Mouse (Mus musculus): Measurements from ENCODE around the gene 4931417E11Rik. TPM values are rescaled to one million over a fixed set of nuclear protein-coding genes. Genes with fewer than 3 reads are reported as not detected.

The 4931417E11Rik gene
- polyA plus RNA-seq (2015; fragmentation: Nextera tagmentation; extraction: Ambion mirVana): not detected in 2 replicates

- Histone ChIP-seq H3K27ac (no peak within 1 kb of the TSS), H3K9me3 (no peaks in the 10 kb centered on the region), H3K9ac (no peak within 1 kb of the TSS), H3K4me2 (no peak within 1 kb of the TSS), H3K36me3 (no peaks in the 10 kb centered on the region), H3K27me3 (replicated peaks) (no peaks in the 10 kb centered on the region), H3K4me3 (replicated peaks) (no peak within 1 kb of the TSS), H3K4me1 (no peaks in the 10 kb centered on the region)
- WGBS: 88% methylated on average over 8 of the region's 8 CpGs
- ATAC-seq (ENCODE audit: insufficient read depth, low FRiP score, low read depth): no peak
These were observed at the start of gene 4931417E11Rik for GRCm38 (mm10) chr6:73469567-73469966. TSS of gene 4931417E11Rik (minus strand) at chr6:73469667.

DNA sequence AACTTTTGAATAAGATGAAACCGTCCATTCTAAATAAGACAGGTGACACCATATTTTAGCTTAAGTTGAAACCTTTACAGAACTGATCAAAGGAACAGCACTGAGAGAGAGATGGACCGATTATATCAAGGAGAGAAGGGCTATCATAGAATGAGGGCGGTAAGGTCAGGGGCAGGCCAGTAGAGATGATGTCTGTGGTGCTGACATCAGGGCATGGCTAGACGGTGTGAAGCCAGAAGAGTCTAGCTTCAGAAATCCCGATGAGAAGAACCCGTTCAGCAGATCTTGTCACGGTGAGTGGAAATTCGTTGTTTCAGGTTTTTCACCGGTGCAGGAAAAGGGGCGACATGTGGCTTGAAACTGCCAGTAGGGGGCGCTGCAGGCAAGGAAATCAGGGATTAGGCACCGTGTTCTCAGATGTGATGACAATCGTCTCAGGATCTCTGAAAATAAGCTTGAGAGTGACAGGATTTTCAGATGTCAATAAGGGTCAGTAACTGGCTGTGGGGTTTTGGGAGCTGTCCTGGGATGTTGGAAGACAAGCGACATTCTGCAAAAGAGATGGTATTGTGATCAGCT lies 48.4 kb upstream of the 4931417E11Rik start:
- Histone ChIP-seq H3K27ac (no peak overlapping the region), H3K4me3 (replicated peaks) (no peak overlapping the region), H3K36me3 (no peaks in the 10 kb centered on the region), H3K9me3 (no peaks in the 10 kb centered on the region), H3K9ac (no peak overlapping the region), H3K4me2 (no peak overlapping the region), H3K27me3 (replicated peaks) (no peaks in the 10 kb centered on the region), H3K4me1 (no peaks in the 10 kb centered on the region)
- ATAC-seq (ENCODE audit: insufficient read depth, low FRiP score, low read depth): no peak
- WGBS: 30% methylated on average over 14 of the region's 14 CpGs

- no peak overlapping the region for H3K9ac ChIP-seq
- ATAC-seq (ENCODE audit: insufficient read depth, low FRiP score, low read depth): no peak
- H3K9me3 ChIP-seq: no peaks in the 10 kb centered on the region
- no peak overlapping the region for H3K4me3 ChIP-seq (replicated peaks)
- H3K4me1 ChIP-seq: no peaks in the 10 kb centered on the region
- H3K27ac ChIP-seq: no peak overlapping the region
- no peak overlapping the region for H3K4me2 ChIP-seq
- H3K36me3 ChIP-seq: no peaks in the 10 kb centered on the region
- 26% methylated on average over 1 of the region's 1 CpGs for WGBS
- no peaks in the 10 kb centered on the region for H3K27me3 ChIP-seq (replicated peaks)
These were observed 43.4 kb upstream of the 4931417E11Rik start for GRCm38 (mm10) chr6:73512907-73513306.

DNA sequence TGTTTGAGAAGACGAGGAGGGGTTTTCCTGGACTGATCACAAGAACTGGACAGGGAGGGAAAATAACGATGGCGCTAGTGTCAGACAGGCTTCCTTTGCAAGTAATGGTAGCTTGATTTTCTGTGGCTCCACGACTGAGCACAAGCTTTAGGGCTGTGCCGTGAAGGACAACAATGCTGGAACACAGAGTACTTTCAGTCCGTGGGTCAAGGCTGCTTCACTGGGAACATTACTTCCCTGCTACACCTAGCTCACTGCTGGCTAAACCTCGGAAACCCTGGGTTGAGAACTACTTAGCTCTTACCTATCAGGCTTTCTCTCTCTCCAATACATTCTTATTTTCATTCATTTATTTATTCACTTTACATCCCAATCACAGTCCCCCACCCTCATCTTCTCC lies 30.2 kb upstream of the 4931417E11Rik start:
- 87% methylated on average over 7 of the region's 7 CpGs for WGBS
- H3K9ac ChIP-seq: no peak overlapping the region
- ATAC-seq (ENCODE audit: insufficient read depth, low FRiP score, low read depth): no peak

DNA sequence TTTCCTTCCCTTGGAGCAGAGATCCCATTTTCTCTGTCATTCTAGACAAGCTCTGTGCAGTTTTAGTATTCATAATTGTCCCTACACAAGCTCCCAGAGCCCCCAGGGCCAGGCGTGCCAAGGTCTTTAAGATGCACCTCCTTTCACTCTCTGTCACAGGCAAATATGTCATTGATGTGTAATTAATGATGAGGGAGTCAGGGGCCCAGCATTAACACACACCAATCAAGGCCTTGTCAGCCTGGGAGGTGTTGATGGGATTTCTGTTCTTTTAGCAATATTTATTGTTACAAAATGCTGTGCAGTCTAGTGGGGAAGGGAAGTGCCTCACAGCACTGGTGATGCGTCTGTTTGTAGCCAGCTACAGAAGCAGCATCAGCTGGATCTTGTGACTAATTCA lies 27.9 kb upstream of the 4931417E11Rik start:
- ATAC-seq (ENCODE audit: insufficient read depth, low FRiP score, low read depth): no peak
- 41% methylated on average over 2 of the region's 2 CpGs for WGBS
- H3K27me3 ChIP-seq (replicated peaks): no peaks in the 10 kb centered on the region

More for the DNA sequence above, 30.2 kb upstream of the 4931417E11Rik start:
- Histone ChIP-seq H3K4me2 (no peak overlapping the region), H3K36me3 (no peaks in the 10 kb centered on the region), H3K27me3 (replicated peaks) (no peaks in the 10 kb centered on the region), H3K27ac (no peak overlapping the region), H3K4me1 (no peaks in the 10 kb centered on the region), H3K4me3 (replicated peaks) (no peak overlapping the region), H3K9me3 (no peaks in the 10 kb centered on the region)

DNA sequence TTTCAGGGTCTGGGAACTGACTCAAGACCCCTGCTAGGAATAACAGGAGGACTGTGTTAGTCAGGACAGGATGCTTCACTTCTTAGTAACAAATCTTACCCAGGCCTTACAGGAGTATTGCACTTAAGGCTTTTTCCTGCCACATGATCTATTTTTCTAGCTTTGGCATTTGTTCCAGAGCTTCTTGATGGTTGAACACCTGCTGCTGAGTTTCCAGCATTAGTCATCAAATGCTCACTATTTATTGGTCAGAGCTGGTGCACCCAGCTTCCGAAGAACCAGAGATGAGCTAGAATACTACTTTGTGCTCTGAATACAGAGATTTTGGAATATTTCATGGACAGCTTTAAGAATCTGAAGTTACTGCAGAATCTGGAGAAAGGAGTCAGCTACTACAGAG lies 21.1 kb upstream of the 4931417E11Rik start:
- ATAC-seq (ENCODE audit: insufficient read depth, low FRiP score, low read depth): no peak
- H3K4me3 ChIP-seq (replicated peaks): no peak overlapping the region
- no peak overlapping the region for H3K9ac ChIP-seq
- WGBS: 93% methylated on average over 1 of the region's 1 CpGs
- H3K9me3 ChIP-seq: no peaks in the 10 kb centered on the region
- H3K4me2 ChIP-seq: no peak overlapping the region
- H3K27ac ChIP-seq: no peak overlapping the region
- H3K4me1 ChIP-seq: no peaks in the 10 kb centered on the region
- H3K36me3 ChIP-seq: no peaks in the 10 kb centered on the region
- no peaks in the 10 kb centered on the region for H3K27me3 ChIP-seq (replicated peaks)

More for the DNA sequence above, 27.9 kb upstream of the 4931417E11Rik start:
- Histone ChIP-seq H3K36me3 (no peaks in the 10 kb centered on the region), H3K27ac (no peak overlapping the region), H3K4me3 (replicated peaks) (no peak overlapping the region), H3K4me2 (no peak overlapping the region), H3K4me1 (no peaks in the 10 kb centered on the region), H3K9me3 (no peaks in the 10 kb centered on the region), H3K9ac (no peak overlapping the region)

DNA sequence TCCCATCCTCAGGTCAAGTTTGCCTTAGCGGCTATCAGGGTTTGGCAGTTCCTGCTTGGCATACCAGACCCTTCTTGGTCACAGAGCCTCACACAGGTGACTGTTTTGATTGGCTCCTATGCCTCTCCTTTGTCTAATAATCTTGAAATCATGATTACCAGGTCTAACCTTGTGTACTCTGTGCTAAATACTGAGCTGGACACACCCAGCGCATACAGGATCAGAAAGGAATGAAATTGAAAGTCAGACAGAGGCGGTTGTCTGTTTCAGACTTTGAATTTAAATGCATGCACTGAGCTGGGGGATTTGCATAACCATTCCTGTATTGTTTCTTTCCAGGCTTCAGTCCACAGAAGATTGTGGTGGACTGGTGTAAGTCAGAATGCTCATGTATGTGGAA lies 16.1 kb upstream of the 4931417E11Rik start:
- H3K4me1 ChIP-seq: no peaks in the 10 kb centered on the region
- no peak overlapping the region for H3K27ac ChIP-seq
- no peak overlapping the region for H3K4me2 ChIP-seq
- H3K9ac ChIP-seq: no peak overlapping the region
- no peaks in the 10 kb centered on the region for H3K36me3 ChIP-seq
- ATAC-seq (ENCODE audit: insufficient read depth, low FRiP score, low read depth): no peak
- WGBS: 76% methylated on average over 3 of the region's 3 CpGs
- no peaks in the 10 kb centered on the region for H3K27me3 ChIP-seq (replicated peaks)
- H3K4me3 ChIP-seq (replicated peaks): no peak overlapping the region
- H3K9me3 ChIP-seq: no peaks in the 10 kb centered on the region

GRCm38 (mm10) chr6:73466084-73466483 lies 3.4 kb downstream of the 4931417E11Rik start:
- no peak overlapping the region for H3K4me2 ChIP-seq
- H3K27ac ChIP-seq: no peak overlapping the region
- H3K4me3 ChIP-seq (replicated peaks): no peak overlapping the region
- H3K27me3 ChIP-seq (replicated peaks): no peaks in the 10 kb centered on the region
- H3K9ac ChIP-seq: no peak overlapping the region
- H3K4me1 ChIP-seq: no peaks in the 10 kb centered on the region
- WGBS: 63% methylated on average over 3 of the region's 3 CpGs
- H3K9me3 ChIP-seq: no peaks in the 10 kb centered on the region
- no peak for ATAC-seq (ENCODE audit: insufficient read depth, low FRiP score, low read depth)
- no peaks in the 10 kb centered on the region for H3K36me3 ChIP-seq

GRCm38 (mm10) chr6:73462543-73462942 lies 6.9 kb downstream of the 4931417E11Rik start:
- no peak for ATAC-seq (ENCODE audit: insufficient read depth, low FRiP score, low read depth)
- H3K27me3 ChIP-seq (replicated peaks): no peaks in the 10 kb centered on the region
- 64% methylated on average over 5 of the region's 5 CpGs for WGBS
- H3K4me2 ChIP-seq: no peak overlapping the region
- H3K9ac ChIP-seq: no peak overlapping the region
- no peak overlapping the region for H3K27ac ChIP-seq
- no peak overlapping the region for H3K4me3 ChIP-seq (replicated peaks)
- H3K4me1 ChIP-seq: no peaks in the 10 kb centered on the region
- no peaks in the 10 kb centered on the region for H3K9me3 ChIP-seq
- no peaks in the 10 kb centered on the region for H3K36me3 ChIP-seq

GRCm38 (mm10) chr6:73433912-73434311 lies 35.6 kb downstream of the 4931417E11Rik start:
- 30% methylated on average over 3 of the region's 3 CpGs for WGBS
- Histone ChIP-seq H3K4me2 (no peak overlapping the region), H3K4me3 (replicated peaks) (no peak overlapping the region), H3K27ac (no peak overlapping the region), H3K36me3 (no peaks in the 10 kb centered on the region), H3K9me3 (no peaks in the 10 kb centered on the region), H3K9ac (no peak overlapping the region), H3K27me3 (replicated peaks) (no peaks in the 10 kb centered on the region), H3K4me1 (0 out of 2 replicates have a peak, but pooled peaks cover 1% of the 10 kb centered on the region)
- no peak for ATAC-seq (ENCODE audit: insufficient read depth, low FRiP score, low read depth)

DNA sequence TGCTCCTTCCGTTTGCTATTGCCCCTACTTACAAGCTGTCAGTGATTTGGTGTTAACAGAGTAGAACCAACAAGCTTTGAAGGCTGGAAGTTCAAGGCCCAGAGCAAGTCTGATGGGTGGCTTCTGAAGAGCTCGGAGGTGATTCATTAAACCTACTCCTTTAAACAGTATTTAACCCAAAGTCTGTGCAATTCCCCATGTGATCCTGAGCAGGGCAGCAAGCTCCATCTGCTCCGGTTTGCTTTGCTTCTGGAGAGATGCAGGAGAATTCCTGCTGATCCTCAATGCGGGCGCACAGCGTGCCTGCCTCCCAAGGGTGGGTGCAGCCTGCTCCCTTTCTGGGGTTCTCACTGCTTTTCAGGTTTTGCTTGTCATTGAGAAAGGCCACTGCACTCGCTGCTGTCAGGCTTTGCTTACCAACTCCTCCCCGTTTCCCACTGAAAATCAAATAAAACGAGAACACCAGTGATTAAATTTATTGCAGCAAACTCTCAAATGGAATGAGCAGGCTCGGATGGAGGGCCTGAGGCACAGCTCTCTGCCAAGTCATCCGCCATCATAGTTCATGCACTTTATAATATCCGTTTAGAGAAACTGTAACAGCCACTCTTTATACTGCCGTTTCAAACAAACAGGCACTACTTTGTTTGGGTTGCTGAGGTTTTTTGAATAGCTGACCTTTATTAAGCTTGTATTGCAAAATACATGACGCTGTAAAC lies 40.7 kb downstream of the 4931417E11Rik start:
- Histone ChIP-seq H3K9ac (no peak overlapping the region), H3K4me3 (replicated peaks) (no peak overlapping the region), H3K4me2 (peak overlapping the region; percentile 8; the same call in 1 of the 2 replicates), H3K27me3 (replicated peaks) (no peaks in the 10 kb centered on the region), H3K36me3 (no peaks in the 10 kb centered on the region), H3K4me1 (0 out of 2 replicates have a peak, but pooled peaks cover 5% of the 10 kb centered on the region), H3K9me3 (no peaks in the 10 kb centered on the region), H3K27ac (no peak overlapping the region)
- WGBS: 24% methylated on average over 14 of the region's 14 CpGs
- ATAC-seq (ENCODE audit: insufficient read depth, low FRiP score, low read depth): no peak

- 23% methylated on average over 1 of the region's 1 CpGs for WGBS
- ATAC-seq (ENCODE audit: insufficient read depth, low FRiP score, low read depth): no peak
- Histone ChIP-seq H3K4me3 (replicated peaks) (no peak overlapping the region), H3K36me3 (no peaks in the 10 kb centered on the region), H3K9ac (no peak overlapping the region), H3K9me3 (no peaks in the 10 kb centered on the region), H3K4me2 (no peak overlapping the region), H3K27ac (no peak overlapping the region), H3K27me3 (replicated peaks) (no peaks in the 10 kb centered on the region), H3K4me1 (0 out of 2 replicates have a peak, but pooled peaks cover 5% of the 10 kb centered on the region)
These were observed 42.1 kb downstream of the 4931417E11Rik start for GRCm38 (mm10) chr6:73427273-73427812.
